Mouse (Mus musculus) bone marrow macrophage, adult 2 months (primary cell): ENCODE data around the gene Oma1.

Experiments
- CTCF ChIP-seq: IDR thresholded peaks from 2 replicates; pipeline ENCODE4 v1.5.1; 2012; ENCODE audit warnings: low read depth, mild to moderate bottlenecking, low read length, moderate library complexity
- POLR2A ChIP-seq: IDR thresholded peaks from 2 replicates; pipeline ENCODE4 v1.6.1; 2012; ENCODE audit warnings: mild to moderate bottlenecking, low read depth, low read length, borderline replicate concordance

GRCm38 (mm10) chr4:103340726-103341125 lies 27.1 kb downstream of the Oma1 start:
- no peak for TF ChIP-seq POLR2A
- TF ChIP-seq CTCF, result no peak
